Mouse (Mus musculus): ENCODE results near the gene Fam151a. TPM values are rescaled to one million over a fixed set of nuclear protein-coding genes. Genes with fewer than 3 reads are reported as not detected.
"Not testable (repeated sequence)": the region's sequence is repeated elsewhere in the genome, so short reads cannot be mapped to it uniquely, and the experiment has no call there.

The Fam151a gene
- polyA plus RNA-seq, 1 experiment from 2014 or later: not detected

DNA sequence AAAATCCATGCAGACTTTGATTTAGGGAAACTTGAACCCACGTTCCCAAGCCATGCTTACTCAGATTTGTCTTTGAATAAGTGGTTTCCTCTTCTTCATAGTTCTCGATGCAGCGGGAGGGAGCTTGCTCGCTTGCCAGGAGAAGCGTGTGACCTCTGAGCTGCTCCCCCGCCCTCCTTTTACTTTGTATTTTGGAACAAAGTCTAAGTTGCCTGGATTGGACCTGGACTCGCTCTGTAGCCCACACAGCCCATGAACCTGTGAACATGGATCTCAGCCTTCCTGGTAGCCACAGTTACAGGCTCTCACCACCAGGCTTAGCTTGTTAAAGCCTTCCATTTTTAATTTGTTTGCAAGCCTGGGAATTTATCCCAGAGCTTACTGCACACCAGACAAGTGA, 2.9 kb upstream of the Fam151a start, which contains the start of gene Mroh7:
Gene Mroh7 (minus strand): TSS at position 112 of the 400 bp plus-strand sequence.
- Histone ChIP-seq H3K4me2 (no peak within 1 kb of the TSS), H3K27me3 (replicated peaks) (no peaks in the 10 kb centered on the region), H3K4me1 (no peaks in the 10 kb centered on the region), H3K9ac (replicated peaks) (no peak within 1 kb of the TSS), H3K4me3 (replicated peaks) (no peak within 1 kb of the TSS), H3K36me3 (no peaks in the 10 kb centered on the region), H3K27ac (replicated peaks) (no peak within 1 kb of the TSS), H3K9me3 (replicated peaks) (no peaks in the 10 kb centered on the region)
- WGBS: 86% methylated on average over 7 of the region's 7 CpGs
- no peak for ATAC-seq (ENCODE audit: low FRiP score)

DNA sequence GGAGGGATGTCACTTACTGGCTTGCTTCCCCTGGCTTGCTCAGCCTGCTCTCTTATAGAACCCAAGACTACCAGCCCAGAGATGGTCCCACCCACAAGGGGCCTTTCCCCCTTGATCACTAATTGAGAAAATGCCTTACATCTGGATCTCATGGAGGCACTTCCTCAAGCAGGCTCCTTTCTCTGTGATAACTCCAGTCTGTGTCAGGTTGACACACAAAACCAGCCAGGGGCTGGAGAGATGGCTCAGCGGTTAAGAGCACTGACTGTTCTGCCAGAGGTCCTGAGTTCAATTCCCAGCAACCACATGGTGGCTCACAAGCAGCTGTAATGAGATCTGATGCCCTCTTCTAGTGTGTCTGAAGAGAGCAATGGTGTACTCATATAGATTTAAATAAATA, 3.2 kb downstream of the Fam151a start:
- not testable (repeated sequence) for H3K9ac ChIP-seq (replicated peaks); H3K27me3 ChIP-seq (replicated peaks); H3K4me3 ChIP-seq (replicated peaks); ATAC-seq (ENCODE audit: low FRiP score); H3K36me3 ChIP-seq; H3K4me2 ChIP-seq; H3K9me3 ChIP-seq (replicated peaks); H3K4me1 ChIP-seq; H3K27ac ChIP-seq (replicated peaks)
- 96% methylated on average over 1 of the region's 1 CpGs for WGBS

DNA sequence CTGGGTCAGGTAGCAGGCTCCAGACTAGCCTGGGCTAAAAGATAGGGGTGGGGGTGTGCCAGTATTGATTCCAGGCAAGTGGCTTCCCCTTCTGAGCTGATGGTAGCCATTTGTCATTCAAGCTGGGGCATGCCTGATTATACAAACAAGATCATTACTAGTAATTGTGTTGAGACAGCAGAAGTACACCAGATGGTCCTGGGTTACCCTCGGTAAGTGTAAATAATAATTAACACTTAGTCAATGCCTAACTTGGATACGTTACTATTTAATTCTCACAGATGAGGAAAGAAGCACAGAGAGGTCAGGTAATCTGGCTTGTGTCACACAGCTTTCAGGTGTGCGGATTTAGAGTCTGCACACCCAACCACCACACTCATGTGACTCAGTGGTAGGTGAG, 4.2 kb downstream of the Fam151a start:
- no peak overlapping the region for H3K4me2 ChIP-seq
- WGBS: 59% methylated on average over 3 of the region's 3 CpGs
- H3K36me3 ChIP-seq: no peaks in the 10 kb centered on the region
- H3K4me3 ChIP-seq (replicated peaks): no peak overlapping the region
- H3K9ac ChIP-seq (replicated peaks): no peak overlapping the region
- ATAC-seq (ENCODE audit: low FRiP score): no peak
- H3K4me1 ChIP-seq: no peaks in the 10 kb centered on the region
- H3K9me3 ChIP-seq (replicated peaks): no peaks in the 10 kb centered on the region
- H3K27ac ChIP-seq (replicated peaks): no peak overlapping the region
- H3K27me3 ChIP-seq (replicated peaks): no peaks in the 10 kb centered on the region

DNA sequence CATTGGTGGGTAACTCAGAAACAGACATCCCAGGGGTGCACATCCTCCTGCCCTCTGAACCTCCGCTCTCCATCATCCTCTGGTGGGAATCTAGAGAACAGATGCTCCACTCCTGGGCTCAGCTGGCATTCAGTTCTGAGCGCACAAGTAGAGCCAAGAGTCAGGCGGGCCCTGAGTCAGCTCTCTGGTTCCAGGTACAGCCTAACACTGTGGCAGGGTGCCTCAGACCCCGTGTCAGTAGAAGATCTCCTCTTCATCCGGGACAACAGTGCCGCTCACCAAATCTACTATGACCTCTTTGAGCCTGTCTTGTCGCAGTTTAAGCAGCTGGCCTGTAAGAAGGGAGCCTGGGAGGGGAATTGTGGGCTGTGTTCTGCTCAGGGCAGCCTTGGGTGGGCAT, 12.2 kb downstream of the Fam151a start:
- no peak overlapping the region for H3K4me2 ChIP-seq
- no peak for ATAC-seq (ENCODE audit: low FRiP score)
- no peak overlapping the region for H3K4me3 ChIP-seq (replicated peaks)
- 80% methylated on average over 7 of the region's 7 CpGs for WGBS
- no peak overlapping the region for H3K27ac ChIP-seq (replicated peaks)
- H3K27me3 ChIP-seq (replicated peaks): no peaks in the 10 kb centered on the region
- H3K4me1 ChIP-seq: peaks cover 15% of the 10 kb centered on the region
- H3K9ac ChIP-seq (replicated peaks): no peak overlapping the region
- no peaks in the 10 kb centered on the region for H3K9me3 ChIP-seq (replicated peaks)
- H3K36me3 ChIP-seq: no peaks in the 10 kb centered on the region

DNA sequence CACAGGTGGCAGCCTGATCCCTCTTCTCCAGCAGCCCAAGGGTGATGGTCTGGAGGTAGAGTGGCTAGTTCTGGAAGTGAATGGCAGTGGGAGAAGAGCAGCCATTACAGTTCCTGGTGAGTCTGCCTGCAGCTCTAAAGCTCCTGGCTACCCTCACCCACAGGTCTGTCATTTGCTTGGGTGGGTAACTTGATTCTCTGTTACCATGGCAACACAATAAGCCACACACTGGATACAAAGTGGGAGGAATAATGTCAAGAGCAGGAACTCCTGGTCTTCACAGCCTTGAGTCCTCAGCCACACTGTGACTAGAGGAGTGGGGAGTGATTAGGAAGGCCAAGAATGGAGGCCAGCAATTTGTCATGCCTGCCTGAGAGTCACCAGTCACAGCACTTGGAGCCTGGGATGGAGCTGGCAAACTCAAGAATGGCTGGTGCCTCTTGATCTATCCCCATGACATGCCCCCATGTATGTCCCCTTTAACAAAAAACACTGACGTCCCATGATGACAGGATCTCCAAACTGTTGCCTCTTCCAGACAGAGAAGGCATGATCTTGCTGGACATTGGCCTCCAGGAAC, 13.4 kb downstream of the Fam151a start:
- Histone ChIP-seq H3K9ac (replicated peaks) (no peak overlapping the region), H3K27me3 (replicated peaks) (no peaks in the 10 kb centered on the region), H3K4me3 (replicated peaks) (no peak overlapping the region), H3K4me1 (peaks cover 15% of the 10 kb centered on the region), H3K4me2 (no peak overlapping the region), H3K27ac (replicated peaks) (no peak overlapping the region), H3K36me3 (no peaks in the 10 kb centered on the region), H3K9me3 (replicated peaks) (no peaks in the 10 kb centered on the region)
- ATAC-seq (ENCODE audit: low FRiP score): no peak
- 77% methylated on average over 1 of the region's 1 CpGs for WGBS

DNA sequence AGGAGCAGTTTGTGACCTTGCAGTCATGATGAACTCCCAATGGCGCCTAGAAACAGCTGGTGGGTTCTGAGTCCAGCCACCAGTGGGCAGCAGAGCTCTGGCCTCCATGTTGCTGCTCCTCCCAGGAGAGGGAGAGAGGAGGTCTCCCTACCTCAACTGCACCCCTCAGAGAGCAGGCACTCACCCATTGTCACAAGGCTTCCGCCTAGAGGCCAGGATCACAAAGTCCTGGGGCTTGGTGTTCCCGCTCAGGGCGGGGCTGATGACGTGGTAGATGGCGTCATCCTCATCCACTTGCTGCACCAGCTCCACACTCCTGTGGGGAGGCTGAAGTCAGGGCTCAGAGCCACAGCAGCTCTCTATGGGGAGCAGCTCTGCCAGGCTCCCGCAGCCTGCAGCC, 16.0 kb downstream of the Fam151a start:
- Histone ChIP-seq H3K36me3 (no peaks in the 10 kb centered on the region), H3K4me3 (replicated peaks) (peak overlapping the region; percentile 29), H3K4me2 (peak overlapping the region; percentile 51), H3K4me1 (peaks cover 15% of the 10 kb centered on the region), H3K9ac (replicated peaks) (peak overlapping the region; percentile 26; the same call in 1 of the 2 replicates), H3K27me3 (replicated peaks) (no peaks in the 10 kb centered on the region), H3K27ac (replicated peaks) (peak overlapping the region; percentile 45), H3K9me3 (replicated peaks) (no peaks in the 10 kb centered on the region)
- 3% methylated on average over 7 of the region's 7 CpGs for WGBS
- peak; percentile 90 for ATAC-seq (ENCODE audit: low FRiP score)

DNA sequence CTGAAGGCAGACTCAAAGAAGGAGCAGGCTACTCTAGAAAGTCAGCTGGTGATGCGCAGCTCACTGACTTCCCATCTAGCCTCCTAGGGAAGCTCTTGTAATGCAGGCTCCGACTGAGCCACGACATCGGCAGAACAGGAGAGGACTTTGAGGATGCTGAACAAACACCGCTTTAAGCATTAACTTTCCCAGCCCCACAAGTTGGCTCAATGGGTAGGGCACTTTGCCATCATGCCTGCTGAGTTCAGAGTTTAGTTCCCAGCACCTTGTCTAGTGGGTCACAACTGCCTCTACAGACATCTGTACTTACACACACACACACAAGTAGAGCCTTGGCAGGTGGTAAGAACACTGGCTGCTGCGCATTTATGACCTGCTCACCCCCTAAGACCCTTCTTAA, 18.0 kb downstream of the Fam151a start:
- Histone ChIP-seq H3K4me1 (peaks cover 15% of the 10 kb centered on the region), H3K4me2 (no peak overlapping the region), H3K9me3 (replicated peaks) (no peaks in the 10 kb centered on the region), H3K4me3 (replicated peaks) (no peak overlapping the region), H3K27ac (replicated peaks) (no peak overlapping the region), H3K9ac (replicated peaks) (no peak overlapping the region), H3K36me3 (no peaks in the 10 kb centered on the region), H3K27me3 (replicated peaks) (no peaks in the 10 kb centered on the region)
- 89% methylated on average over 6 of the region's 6 CpGs for WGBS
- ATAC-seq (ENCODE audit: low FRiP score): no peak

DNA sequence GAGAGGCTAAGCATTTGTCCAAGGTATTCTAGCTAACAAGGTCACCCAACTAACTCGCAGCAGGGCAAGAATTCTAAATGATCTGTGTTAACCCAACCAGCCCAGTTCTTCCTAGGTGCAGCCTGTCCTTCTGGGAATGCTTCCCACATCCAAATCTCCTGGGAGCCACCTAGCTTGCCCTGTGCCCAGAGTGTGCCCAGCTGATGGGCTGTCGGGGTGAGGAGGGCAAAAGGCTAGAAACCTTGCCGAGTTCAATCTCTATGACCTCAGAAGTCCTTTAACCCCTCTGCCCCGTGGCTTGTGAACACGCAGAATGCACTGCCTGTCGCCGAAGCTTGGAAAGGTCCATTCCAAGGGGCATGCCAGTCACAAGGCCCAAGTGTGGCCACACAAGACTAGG, 30.5 kb downstream of the Fam151a start:
- Histone ChIP-seq H3K4me2 (no peak overlapping the region), H3K27ac (replicated peaks) (no peak overlapping the region), H3K4me3 (replicated peaks) (no peak overlapping the region), H3K9me3 (replicated peaks) (no peaks in the 10 kb centered on the region), H3K36me3 (no peaks in the 10 kb centered on the region), H3K4me1 (no peaks in the 10 kb centered on the region), H3K27me3 (replicated peaks) (no peaks in the 10 kb centered on the region), H3K9ac (replicated peaks) (no peak overlapping the region)
- 72% methylated on average over 7 of the region's 7 CpGs for WGBS
- ATAC-seq (ENCODE audit: low FRiP score): no peak

DNA sequence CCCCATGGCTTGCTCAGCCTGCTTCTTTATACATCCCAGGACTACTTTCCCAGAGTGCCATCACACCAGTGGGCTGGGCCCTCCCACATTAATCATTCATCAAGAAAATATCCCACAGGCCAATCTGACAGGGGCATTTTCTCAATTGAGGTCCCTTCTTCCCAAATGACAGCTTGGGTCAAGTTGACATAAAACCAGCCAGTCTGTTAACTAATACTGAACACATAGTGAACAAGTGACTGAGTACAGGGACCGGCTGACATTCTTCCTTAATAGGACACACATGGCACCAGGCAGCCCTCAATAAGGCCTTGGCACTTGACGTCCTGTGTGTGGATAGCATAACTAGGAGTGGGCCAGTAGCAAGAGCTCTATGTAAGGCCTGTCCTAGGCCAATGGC, 35.6 kb downstream of the Fam151a start:
- no peak for ATAC-seq (ENCODE audit: low FRiP score)
- Histone ChIP-seq H3K36me3 (no peaks in the 10 kb centered on the region), H3K9me3 (replicated peaks) (no peaks in the 10 kb centered on the region), H3K27ac (replicated peaks) (no peak overlapping the region), H3K4me1 (no peaks in the 10 kb centered on the region), H3K4me2 (no peak overlapping the region), H3K9ac (replicated peaks) (no peak overlapping the region), H3K4me3 (replicated peaks) (no peak overlapping the region), H3K27me3 (replicated peaks) (no peaks in the 10 kb centered on the region)
- 86% methylated on average over 2 of the region's 2 CpGs for WGBS

DNA sequence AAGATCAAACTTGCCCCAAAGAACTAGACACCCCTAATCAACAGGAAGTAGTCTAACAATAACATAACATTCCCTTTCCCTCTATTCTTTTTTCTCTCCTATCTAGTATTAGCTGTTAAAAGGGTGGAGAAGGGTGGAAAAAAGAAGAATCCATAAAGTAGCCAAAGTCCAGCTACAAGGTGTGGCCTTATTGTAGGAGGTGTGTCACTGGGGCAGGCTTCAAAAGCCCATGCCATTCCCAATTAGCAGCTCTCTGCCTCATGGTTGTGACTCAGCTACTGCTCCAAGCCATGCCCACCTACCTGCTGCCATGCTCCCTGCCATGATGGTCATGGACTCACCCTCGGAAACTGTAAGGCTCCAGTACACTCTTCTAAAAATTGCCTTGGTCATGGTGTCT, 38.9 kb downstream of the Fam151a start:
- H3K27ac ChIP-seq (replicated peaks): no peak overlapping the region
- no peaks in the 10 kb centered on the region for H3K27me3 ChIP-seq (replicated peaks)
- no peak overlapping the region for H3K4me2 ChIP-seq
- H3K9me3 ChIP-seq (replicated peaks): no peaks in the 10 kb centered on the region
- H3K4me3 ChIP-seq (replicated peaks): no peak overlapping the region
- no peaks in the 10 kb centered on the region for H3K36me3 ChIP-seq
- no peak for ATAC-seq (ENCODE audit: low FRiP score)
- H3K4me1 ChIP-seq: peaks cover 13% of the 10 kb centered on the region
- 95% methylated on average over 1 of the region's 1 CpGs for WGBS
- no peak overlapping the region for H3K9ac ChIP-seq (replicated peaks)

DNA sequence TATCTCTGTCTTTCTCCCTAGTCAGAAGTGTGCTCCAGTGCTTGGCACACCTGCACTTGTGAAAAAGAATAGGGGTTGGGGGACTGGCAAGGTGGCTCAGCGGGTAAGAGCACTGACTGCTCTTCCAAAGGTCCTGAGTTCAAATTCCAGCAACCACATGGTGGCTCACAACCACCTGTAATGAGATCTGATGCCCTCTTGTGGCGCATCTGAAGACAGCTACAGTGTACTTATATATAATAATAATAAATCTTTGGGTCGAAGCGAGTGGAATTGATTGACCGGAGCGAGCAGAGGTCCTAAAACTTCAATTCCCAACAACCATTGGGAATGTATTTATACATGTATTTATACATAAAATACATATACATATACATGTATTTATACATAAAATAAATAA, 42.1 kb downstream of the Fam151a start:
- not testable (repeated sequence) for H3K4me2 ChIP-seq; H3K27me3 ChIP-seq (replicated peaks); H3K9ac ChIP-seq (replicated peaks); H3K9me3 ChIP-seq (replicated peaks); H3K27ac ChIP-seq (replicated peaks); ATAC-seq (ENCODE audit: low FRiP score); H3K36me3 ChIP-seq; H3K4me3 ChIP-seq (replicated peaks)
- peaks cover 38% of the 10 kb centered on the region for H3K4me1 ChIP-seq
- 86% methylated on average over 6 of the region's 6 CpGs for WGBS

DNA sequence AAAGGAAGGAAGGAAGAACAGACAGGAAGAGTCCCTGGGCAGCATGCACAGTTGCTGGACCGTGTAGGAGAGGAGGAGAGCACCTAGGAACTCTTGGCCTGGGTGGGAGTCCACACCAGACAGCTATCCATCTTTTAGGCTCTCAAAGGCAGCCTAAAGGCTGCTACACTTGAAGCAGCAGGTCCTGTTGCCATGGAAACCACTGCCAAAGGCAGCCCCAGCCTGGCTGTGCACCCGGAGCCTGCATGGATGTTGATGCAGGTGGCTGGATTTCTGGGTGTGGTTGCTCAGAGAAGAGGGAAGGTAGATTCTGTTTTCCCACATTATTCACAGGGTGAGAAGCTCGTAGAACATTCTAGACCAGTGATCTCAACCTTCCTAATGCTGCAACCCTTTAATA, 43.3 kb downstream of the Fam151a start:
- Histone ChIP-seq H3K9ac (replicated peaks) (0 out of 2 replicates have a peak overlapping the region, but pooled peaks have one; percentile 5), H3K36me3 (no peaks in the 10 kb centered on the region), H3K4me3 (replicated peaks) (no peak overlapping the region), H3K27ac (replicated peaks) (peak overlapping the region; percentile 77), H3K4me2 (no peak overlapping the region), H3K4me1 (peaks cover 40% of the 10 kb centered on the region), H3K27me3 (replicated peaks) (no peaks in the 10 kb centered on the region), H3K9me3 (replicated peaks) (no peaks in the 10 kb centered on the region)
- 14% methylated on average over 3 of the region's 3 CpGs for WGBS
- peak; percentile 78 for ATAC-seq (ENCODE audit: low FRiP score)
